20 mouse cellular contexts compared by ENCODE assay signal in genomic region chr1:59311292-59311885, GRCm38 (mm10). TPM values are rescaled to one million over a fixed set of nuclear protein-coding genes. Genes with fewer than 3 reads are reported as not detected.
DNase-seq lines count a peak whose midpoint lies in the region; ATAC-seq and TF ChIP-seq lines count a peak whose summit lies in the region.
"Had no signal": no experiment of that assay in that cellular context is flagged by ENCODE, and none has a peak within 500 bp of the region (broad histone marks: within the 10 kb centered on the region; RNA-seq: fewer than 3 reads in every experiment).

No protein-coding gene starts in this region.

- WGBS in forebrain, postnatal 0 days, result 55% methylated on average over 5 of the region's 5 CpGs
- WGBS in forebrain, embryonic 13.5 days, result 50% methylated on average over 5 of the region's 5 CpGs
- WGBS in kidney, adult 2 months, result 70% methylated on average over 5 of the region's 5 CpGs
- WGBS in kidney, embryonic 15.5 days, result 63% methylated on average over 5 of the region's 5 CpGs
- 48% methylated on average over 5 of the region's 5 CpGs for WGBS in midbrain, embryonic 15.5 days
- WGBS in midbrain, embryonic 10.5 days, result 61% methylated on average over 5 of the region's 5 CpGs

- H3K27ac ChIP-seq in forebrain, postnatal 0 days (ENCODE audit: low read depth, low read length), result no peak overlapping the region
- no peak overlapping the region for H3K27ac ChIP-seq in forebrain, embryonic 13.5 days
- H3K27ac ChIP-seq in kidney, adult 2 months (ENCODE audit: insufficient read depth, low read depth, low read length), result no peak overlapping the region
- no peak overlapping the region for H3K27ac ChIP-seq in kidney, embryonic 15.5 days
- H3K27ac ChIP-seq in midbrain, embryonic 15.5 days, result 0 out of 2 replicates have a peak overlapping the region, but pooled peaks have one; percentile 67
- H3K27ac ChIP-seq in midbrain, embryonic 10.5 days (replicated peaks), result no peak overlapping the region

- no peaks in the 10 kb centered on the region for H3K9me3 ChIP-seq in forebrain, postnatal 0 days (ENCODE audit: low read length)
- H3K9me3 ChIP-seq in forebrain, embryonic 13.5 days (replicated peaks), result no peaks in the 10 kb centered on the region
- no peaks in the 10 kb centered on the region for H3K9me3 ChIP-seq in kidney, embryonic 15.5 days (replicated peaks)
- no peaks in the 10 kb centered on the region for H3K9me3 ChIP-seq in midbrain, embryonic 15.5 days
- no peaks in the 10 kb centered on the region for H3K9me3 ChIP-seq in midbrain, embryonic 10.5 days (replicated peaks)
- H3K9me3 ChIP-seq: forebrain, embryonic 15.5 days; G1E had no signal

- H3K9ac ChIP-seq in forebrain, postnatal 0 days, result no peak overlapping the region
- H3K9ac ChIP-seq in forebrain, embryonic 13.5 days, result no peak overlapping the region
- no peak overlapping the region for H3K9ac ChIP-seq in kidney, embryonic 15.5 days
- H3K9ac ChIP-seq in midbrain, embryonic 15.5 days, result no peak overlapping the region
- H3K9ac ChIP-seq: forebrain, embryonic 15.5 days had no signal

- H3K4me2 ChIP-seq in forebrain, postnatal 0 days (ENCODE audit: low read depth), result no peak overlapping the region
- H3K4me2 ChIP-seq in forebrain, embryonic 13.5 days, result no peak overlapping the region
- H3K4me2 ChIP-seq in kidney, embryonic 15.5 days, result no peak overlapping the region
- no peak overlapping the region for H3K4me2 ChIP-seq in midbrain, embryonic 15.5 days
- H3K4me2 ChIP-seq: forebrain, embryonic 15.5 days; heart, embryonic 11.5 days had no signal

- no peaks in the 10 kb centered on the region for H3K36me3 ChIP-seq in forebrain, postnatal 0 days (ENCODE audit: insufficient read depth)
- H3K36me3 ChIP-seq in forebrain, embryonic 13.5 days (ENCODE audit: poor library complexity, severe bottlenecking), result no peaks in the 10 kb centered on the region
- H3K36me3 ChIP-seq in kidney, adult 2 months (ENCODE audit: control insufficient read depth, insufficient read depth, low read length), result no peaks in the 10 kb centered on the region
- H3K36me3 ChIP-seq in kidney, embryonic 15.5 days, result no peaks in the 10 kb centered on the region
- H3K36me3 ChIP-seq in midbrain, embryonic 15.5 days (replicated peaks), result no peaks in the 10 kb centered on the region
- H3K36me3 ChIP-seq in midbrain, embryonic 10.5 days, result no peaks in the 10 kb centered on the region
- H3K36me3 ChIP-seq: forebrain, embryonic 15.5 days; G1E had no signal

- TF ChIP-seq POLR2A in kidney, adult 2 months (IDR thresholded peaks at IDR 0.05; ENCODE audit: low read depth, low read length), result no peak

- peak; percentile 53 for TF ChIP-seq CTCF in forebrain, postnatal 0 days (IDR thresholded peaks at IDR 0.05; ENCODE audit: low read depth)
- TF ChIP-seq CTCF in kidney, adult 2 months (conservative IDR thresholded peaks at IDR 0.05; ENCODE audit: insufficient read depth, insufficient read length, low read depth, low read length), result 0 out of 2 replicates have a peak, but pooled peaks have one; percentile 11

- H3K4me1 ChIP-seq in forebrain, postnatal 0 days (ENCODE audit: insufficient read depth), result peaks cover 8% of the 10 kb centered on the region; the same call in 1 of the 2 replicates
- H3K4me1 ChIP-seq in forebrain, embryonic 13.5 days, result peaks cover 44% of the 10 kb centered on the region
- no peaks in the 10 kb centered on the region for H3K4me1 ChIP-seq in kidney, adult 2 months (ENCODE audit: control insufficient read depth, insufficient read depth, low read length)
- peaks cover 21% of the 10 kb centered on the region for H3K4me1 ChIP-seq in kidney, embryonic 15.5 days
- H3K4me1 ChIP-seq in midbrain, embryonic 15.5 days, result peaks cover 42% of the 10 kb centered on the region
- peaks cover 47% of the 10 kb centered on the region for H3K4me1 ChIP-seq in midbrain, embryonic 10.5 days

- H3K4me3 ChIP-seq in forebrain, postnatal 0 days (ENCODE audit: low read depth, low read length), result no peak overlapping the region
- no peak overlapping the region for H3K4me3 ChIP-seq in forebrain, embryonic 13.5 days
- H3K4me3 ChIP-seq in kidney, adult 2 months (ENCODE audit: insufficient read depth, low read depth, low read length), result no peak overlapping the region
- H3K4me3 ChIP-seq in kidney, embryonic 15.5 days (replicated peaks), result no peak overlapping the region
- no peak overlapping the region for H3K4me3 ChIP-seq in midbrain, embryonic 15.5 days
- no peak overlapping the region for H3K4me3 ChIP-seq in midbrain, embryonic 10.5 days
- H3K4me3 ChIP-seq: forebrain, embryonic 15.5 days had no signal

- no peaks in the 10 kb centered on the region for H3K27me3 ChIP-seq in forebrain, postnatal 0 days (ENCODE audit: insufficient read depth, low read length)
- H3K27me3 ChIP-seq in forebrain, embryonic 13.5 days, result peaks cover 32% of the 10 kb centered on the region
- no peaks in the 10 kb centered on the region for H3K27me3 ChIP-seq in kidney, adult 2 months (replicated peaks; ENCODE audit: control insufficient read depth, insufficient read depth, low read length)
- no peaks in the 10 kb centered on the region for H3K27me3 ChIP-seq in kidney, embryonic 15.5 days
- H3K27me3 ChIP-seq in midbrain, embryonic 15.5 days (replicated peaks), result no peaks in the 10 kb centered on the region
- peaks cover 66% of the 10 kb centered on the region for H3K27me3 ChIP-seq in midbrain, embryonic 10.5 days (ENCODE audit: low read depth, poor library complexity, severe bottlenecking)
- H3K27me3 ChIP-seq: forebrain, embryonic 15.5 days had no signal

- DNase-seq in forebrain, postnatal 0 days, result no peak
- no peak for DNase-seq in kidney, adult 2 months
- DNase-seq in midbrain, embryonic 10.5 days (ENCODE audit: low spot score), result no peak
- DNase-seq in cerebellum, postnatal 25 days, result peak; percentile 35 to 44
- DNase-seq in frontal cortex, postnatal 25 days (ENCODE audit: low spot score in 2 of 2), result no peak
- DNase-seq: adrenal gland, postnatal 10 days; gastrocnemius, postnatal 14 days; heart, postnatal 4 days; kidney, adult 8-10 months; lung, adult 18-20 months; right cerebral cortex, adult 18-20 months; thymus, postnatal 25 days had no signal

- no peak for ATAC-seq in forebrain, postnatal 0 days
- ATAC-seq in forebrain, embryonic 13.5 days, result no peak
- ATAC-seq in kidney, embryonic 15.5 days (replicated peaks; ENCODE audit: low FRiP score), result no peak
- no peak for ATAC-seq in midbrain, embryonic 15.5 days (replicated peaks)

RNA-seq across cellular contexts. Expression of gene Cdk15, which starts 54.7 kb away (rescaled TPM):
- total RNA-seq in forebrain, postnatal 0 days (2014; rRNA removed), result 0.14 TPM in 1 of 2 replicates, not detected in the other
- polyA plus RNA-seq in forebrain, postnatal 0 days (2015; fragmentation: Nextera tagmentation; extraction: Ambion mirVana), result 0.62 and 1.0 TPM in 2 replicates
- polyA plus RNA-seq in forebrain, embryonic 13.5 days (2015; fragmentation: Nextera tagmentation; extraction: Ambion mirVana), result 0.11 and 0.39 TPM in 2 replicates
- 0.05 and 0.13 TPM in 2 replicates for polyA plus RNA-seq in kidney, adult 2 months (2012; rRNA removed)
- 0.64 and 0.74 TPM in 2 replicates for polyA plus RNA-seq in kidney, embryonic 15.5 days (2015; fragmentation: Nextera tagmentation; extraction: Ambion mirVana)
- 1.4 and 1.8 TPM in 2 replicates for polyA plus RNA-seq in midbrain, embryonic 15.5 days (2015; fragmentation: Nextera tagmentation; extraction: Ambion mirVana)
- 0.77 and 0.82 TPM in 2 replicates for polyA plus RNA-seq in midbrain, embryonic 10.5 days (2016; fragmentation: Nextera tagmentation; extraction: Ambion mirVana)
- total RNA-seq: adrenal gland, postnatal 10 days; G1E; heart, postnatal 4 days; megakaryocyte progenitor cell, adult 5-6 weeks; neutrophil, adult 5-6 weeks had no signal

Comparison
In these comparisons a context has a peak if more than half of its experiments do, and no peak if none do; other contexts are left out.
1. DNase-seq: peak in cerebellum, postnatal 25 days (2 of 2); none in forebrain, postnatal 0 days (single experiment), kidney, adult 2 months (single experiment), midbrain, embryonic 10.5 days (single experiment) and frontal cortex, postnatal 25 days (0 of 2).